Mouse (Mus musculus): ENCODE measurements around the gene Gal3st3.
A peak's percentile ranks its signal among the peaks of the same experiment; 100 is the strongest.
"Not testable (repeated sequence)": the region's sequence is repeated elsewhere in the genome, so short reads cannot be mapped to it uniquely, and the experiment has no call there.

Gene Gal3st3

GRCm38 (mm10) chr19:5309025-5309424 lies 10.9 kb downstream of the Gal3st3 start:
- DNase-seq, result no peak

- DNase-seq, result no peak
These were observed 15.1 kb downstream of the Gal3st3 start for GRCm38 (mm10) chr19:5313189-5313588.

- peak; percentile 43 to 49 for DNase-seq
These were observed 25.7 kb downstream of the Gal3st3 start for GRCm38 (mm10) chr19:5323801-5324200.

GRCm38 (mm10) chr19:5327970-5328369 lies 29.8 kb downstream of the Gal3st3 start:
- DNase-seq, result no peak

- no peak for DNase-seq
These were observed 36.6 kb downstream of the Gal3st3 start for GRCm38 (mm10) chr19:5334741-5335140.

- DNase-seq, result no peak
These were observed 37.3 kb downstream of the Gal3st3 start, which contains the start of gene Catsper1 for GRCm38 (mm10) chr19:5335441-5335840. Gene Catsper1 (plus strand): TSS chr19:5335741.

- peak; percentile 82 to 84 for DNase-seq
These were observed 39.8 kb downstream of the Gal3st3 start for GRCm38 (mm10) chr19:5337975-5338374.

GRCm38 (mm10) chr19:5341360-5341759 lies 43.2 kb downstream of the Gal3st3 start:
- DNase-seq, result no peak

- no peak for DNase-seq
These were observed 47.4 kb downstream of the Gal3st3 start for GRCm38 (mm10) chr19:5345297-5346131.

GRCm38 (mm10) chr19:5348064-5348463 lies 49.9 kb downstream of the Gal3st3 start:
- no peak for DNase-seq

GRCm38 (mm10) chr19:5348526-5349501 lies 50.7 kb downstream of the Gal3st3 start:
- DNase-seq, result peak; percentile 33 to 42

GRCm38 (mm10) chr19:5349502-5349873 lies 51.4 kb downstream of the Gal3st3 start, which contains the start of gene Cst6:
Gene Cst6 (minus strand): TSS chr19:5349574.
- not testable (repeated sequence) for DNase-seq

GRCm38 (mm10) chr19:5353609-5354008 lies 55.5 kb downstream of the Gal3st3 start:
- no peak for DNase-seq

- DNase-seq, result no peak
These were observed 57.9 kb downstream of the Gal3st3 start for GRCm38 (mm10) chr19:5356080-5356479.
